Mouse (Mus musculus) embryonic facial prominence, embryonic 14.5 days (tissue): ENCODE measurements around the gene Aven. TPM values are rescaled to one million over a fixed set of nuclear protein-coding genes. Genes with fewer than 3 reads are reported as not detected.

ENCODE experiments used
- ATAC-seq: fragments of 200-750 bp; cut with Nextera tagmentation; 2 replicates; pipeline ENCODE4 v1.8.0; 2017; ENCODE audit warnings: low read depth, moderate number of reproducible peaks, moderate TSS enrichment
- DNase-seq: peaks from one replicate; pipeline ENCODE4 v3.0.0-alpha.2; 2015; ENCODE audit warnings: low spot score
- H3K27ac ChIP-seq: fragments of 300-500 bp; sonication (generic); replicated peaks from 2 replicates; pipeline ENCODE4 v1.5.1; 2014; ENCODE audit warnings: low read depth, mild to moderate bottlenecking, low read length, moderate library complexity
- H3K27me3 ChIP-seq: fragments of 300-500 bp; sonication (generic); replicated peaks from 2 replicates; pipeline ENCODE4 v1.6.1; 2014; ENCODE audit warnings: low read length; ENCODE audit not compliant: control insufficient read depth, insufficient read depth
- H3K36me3 ChIP-seq: fragments of 300-500 bp; sonication (generic); 2 replicates; pipeline ENCODE4 v1.6.1; 2014; ENCODE audit warnings: low read length, mixed read lengths; ENCODE audit not compliant: control insufficient read depth, insufficient read depth
- H3K4me1 ChIP-seq: fragments of 300-500 bp; sonication (generic); 2 replicates; pipeline ENCODE4 v1.6.1; 2014; ENCODE audit warnings: antibody characterized with exemption, low read length; ENCODE audit not compliant: control insufficient read depth, insufficient read depth
- H3K4me2 ChIP-seq: fragments of 300-500 bp; sonication (generic); 2 replicates; pipeline ENCODE4 v1.6.1; 2014; ENCODE audit warnings: low read depth, mild to moderate bottlenecking, low read length, moderate library complexity, mixed read lengths
- H3K4me3 ChIP-seq: fragments of 300-500 bp; sonication (generic); 2 replicates; pipeline ENCODE4 v1.5.1; 2014; ENCODE audit warnings: low read depth, mild to moderate bottlenecking, low read length
- H3K9ac ChIP-seq: fragments of 300-500 bp; sonication (generic); 2 replicates; pipeline ENCODE4 v1.6.1; 2014; ENCODE audit warnings: low read depth, mild to moderate bottlenecking, low read length, moderate library complexity, mixed read lengths
- H3K9me3 ChIP-seq: fragments of 300-500 bp; sonication (generic); 2 replicates; pipeline ENCODE4 v1.6.1; 2016; ENCODE audit warnings: low read length; ENCODE audit not compliant: control insufficient read depth
- WGBS: fragments of 180-500 bp; shearing (Covaris S2); extraction: QIAGEN DNeasy Blood & Tissue Kit; methylation state at CpG from one replicate; pipeline ENCODE4 v1.1.7; 2014; 5-methylcytosine and 5-hydroxymethylcytosine counted together
- polyA plus RNA-seq: library from polyadenylated mRNA; unstranded; fragments of >200 nt; fragmentation: Nextera tagmentation; extraction: Ambion mirVana; gene quantifications from 2 replicates; pipeline ENCODE4 v1.2.1, GENCODE M21; 2014

The Aven gene
- polyA plus RNA-seq, 1 experiment from 2014 or later = 6.1 TPM

- Histone ChIP-seq H3K27me3 (no peaks in the 10 kb centered on the region), H3K4me1 (no peaks in the 10 kb centered on the region), H3K4me2 (no peak overlapping the region), H3K36me3 (no peaks in the 10 kb centered on the region), H3K9me3 (no peaks in the 10 kb centered on the region), H3K27ac (no peak overlapping the region), H3K9ac (no peak overlapping the region), H3K4me3 (no peak overlapping the region)
- WGBS = 79% methylated on average over 3 of the region's 3 CpGs
- DNase-seq (no peak), ATAC-seq (no peak)
Measured at GRCm38 (mm10) chr2:112595807-112596206, 103.0 kb downstream of the Aven start.

DNA sequence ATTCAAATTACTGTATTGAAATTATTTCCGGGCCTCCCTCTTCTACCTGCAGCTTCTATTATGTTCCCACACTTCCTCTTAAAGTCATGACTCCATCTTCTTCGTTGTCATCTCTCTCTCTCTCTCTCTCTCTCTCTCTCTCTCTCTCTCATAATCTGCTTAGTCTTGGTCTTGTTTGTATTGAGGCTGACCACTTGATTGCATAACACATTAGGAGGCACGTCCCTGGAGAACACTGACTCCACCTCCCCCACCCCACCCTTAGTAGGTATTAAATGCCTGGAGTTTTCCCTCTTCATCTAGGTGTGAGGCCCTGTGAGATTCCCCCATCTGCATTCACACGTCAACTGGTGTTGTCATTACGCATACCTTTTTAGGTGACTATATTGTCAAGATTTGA, 103.7 kb downstream of the Aven start:
- ATAC-seq = no peak
- DNase-seq = no peak
- H3K4me3 ChIP-seq = no peak overlapping the region
- WGBS = 71% methylated on average over 5 of the region's 5 CpGs
- no peaks in the 10 kb centered on the region for H3K27me3 ChIP-seq
- H3K9ac ChIP-seq = no peak overlapping the region
- no peak overlapping the region for H3K4me2 ChIP-seq
- H3K36me3 ChIP-seq = no peaks in the 10 kb centered on the region
- no peaks in the 10 kb centered on the region for H3K4me1 ChIP-seq
- no peaks in the 10 kb centered on the region for H3K9me3 ChIP-seq
- no peak overlapping the region for H3K27ac ChIP-seq

DNA sequence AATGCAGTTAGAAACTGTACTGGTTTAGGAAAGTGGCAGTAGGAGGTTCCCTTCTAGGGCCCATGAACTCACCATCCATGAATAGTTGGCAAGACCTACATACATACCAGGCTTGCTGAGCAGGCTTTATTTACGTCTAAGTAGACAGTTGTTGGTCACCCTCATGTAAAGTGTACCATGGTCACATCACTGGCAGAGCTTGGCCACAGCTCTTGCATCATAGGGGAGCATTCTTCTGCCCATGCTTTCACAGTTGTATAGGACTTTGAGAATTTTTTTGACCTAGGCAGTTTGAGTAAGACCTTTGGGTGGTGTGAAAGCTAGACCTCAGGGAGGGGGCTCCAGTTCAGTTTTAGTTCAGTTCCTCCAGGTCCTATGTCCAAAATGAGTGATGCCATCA, 104.3 kb downstream of the Aven start:
- no peak for DNase-seq
- Histone ChIP-seq H3K4me1 (no peaks in the 10 kb centered on the region), H3K9ac (no peak overlapping the region), H3K36me3 (no peaks in the 10 kb centered on the region), H3K4me3 (no peak overlapping the region), H3K9me3 (no peaks in the 10 kb centered on the region), H3K4me2 (no peak overlapping the region), H3K27me3 (no peaks in the 10 kb centered on the region), H3K27ac (no peak overlapping the region)
- WGBS = 86% methylated on average over 1 of the region's 1 CpGs
- ATAC-seq = no peak

GRCm38 (mm10) chr2:112600222-112600621, 107.5 kb downstream of the Aven start:
- H3K9ac ChIP-seq = no peak overlapping the region
- DNase-seq = no peak
- H3K36me3 ChIP-seq = no peaks in the 10 kb centered on the region

GRCm38 (mm10) chr2:112602487-112602886, 109.7 kb downstream of the Aven start:
- 75% methylated on average over 8 of the region's 8 CpGs for WGBS
- Histone ChIP-seq H3K9ac (no peak overlapping the region), H3K27ac (no peak overlapping the region), H3K9me3 (no peaks in the 10 kb centered on the region), H3K4me3 (no peak overlapping the region), H3K36me3 (no peaks in the 10 kb centered on the region), H3K4me2 (no peak overlapping the region), H3K27me3 (no peaks in the 10 kb centered on the region), H3K4me1 (no peaks in the 10 kb centered on the region)
- ATAC-seq (no peak), DNase-seq (no peak)

More at GRCm38 (mm10) chr2:112600222-112600621, 107.5 kb downstream of the Aven start:
- H3K4me3 ChIP-seq = no peak overlapping the region
- no peaks in the 10 kb centered on the region for H3K27me3 ChIP-seq
- no peak for ATAC-seq
- no peaks in the 10 kb centered on the region for H3K4me1 ChIP-seq
- no peak overlapping the region for H3K27ac ChIP-seq
- H3K4me2 ChIP-seq = no peak overlapping the region
- WGBS = 64% methylated on average over 10 of the region's 10 CpGs
- H3K9me3 ChIP-seq = no peaks in the 10 kb centered on the region

- Histone ChIP-seq H3K4me3 (no peak overlapping the region), H3K27me3 (no peaks in the 10 kb centered on the region), H3K36me3 (no peaks in the 10 kb centered on the region), H3K9ac (no peak overlapping the region), H3K27ac (no peak overlapping the region), H3K4me1 (no peaks in the 10 kb centered on the region), H3K4me2 (no peak overlapping the region), H3K9me3 (no peaks in the 10 kb centered on the region)
- DNase-seq (no peak), ATAC-seq (no peak)
- 83% methylated on average over 3 of the region's 3 CpGs for WGBS
Measured at GRCm38 (mm10) chr2:112606536-112606935, 113.8 kb downstream of the Aven start.

GRCm38 (mm10) chr2:112612628-112613027, 119.9 kb downstream of the Aven start:
- Histone ChIP-seq H3K27ac (no peak overlapping the region), H3K4me1 (no peaks in the 10 kb centered on the region), H3K4me2 (no peak overlapping the region), H3K9me3 (no peaks in the 10 kb centered on the region), H3K4me3 (no peak overlapping the region), H3K36me3 (no peaks in the 10 kb centered on the region), H3K27me3 (no peaks in the 10 kb centered on the region), H3K9ac (no peak overlapping the region)
- DNase-seq (no peak), ATAC-seq (no peak)
- WGBS = 86% methylated on average over 3 of the region's 3 CpGs

- Histone ChIP-seq H3K27me3 (no peaks in the 10 kb centered on the region), H3K4me1 (no peaks in the 10 kb centered on the region), H3K9me3 (no peaks in the 10 kb centered on the region), H3K4me2 (no peak overlapping the region), H3K4me3 (no peak overlapping the region), H3K9ac (no peak overlapping the region), H3K27ac (no peak overlapping the region), H3K36me3 (no peaks in the 10 kb centered on the region)
- DNase-seq = no peak
- WGBS = 84% methylated on average over 7 of the region's 7 CpGs
- no peak for ATAC-seq
Measured at GRCm38 (mm10) chr2:112614375-112614774, 121.6 kb downstream of the Aven start.

DNA sequence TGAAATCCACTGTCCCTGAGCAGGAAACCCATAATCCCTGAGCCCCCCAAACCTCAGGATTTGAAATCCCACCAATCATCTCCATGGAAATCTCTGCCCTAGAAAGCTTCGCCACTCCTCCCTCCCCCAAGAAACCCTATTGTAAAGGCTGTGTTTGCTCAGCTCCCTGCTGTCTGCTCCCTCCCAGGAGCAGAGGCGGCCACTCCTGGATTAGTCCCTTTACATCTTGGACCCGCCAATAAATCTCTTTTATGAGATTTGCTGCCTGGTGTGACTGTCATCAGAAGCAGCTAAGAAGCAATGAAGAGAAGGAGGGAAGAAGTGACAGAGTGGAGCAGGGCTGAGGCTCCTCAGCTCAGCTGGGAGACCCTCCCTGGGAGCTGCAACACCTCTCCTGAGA, 124.4 kb downstream of the Aven start:
- WGBS = 47% methylated on average over 3 of the region's 3 CpGs
- no peaks in the 10 kb centered on the region for H3K4me1 ChIP-seq
- no peak overlapping the region for H3K4me2 ChIP-seq
- H3K36me3 ChIP-seq = no peaks in the 10 kb centered on the region
- H3K4me3 ChIP-seq = no peak overlapping the region
- no peaks in the 10 kb centered on the region for H3K9me3 ChIP-seq
- H3K9ac ChIP-seq = no peak overlapping the region
- no peak overlapping the region for H3K27ac ChIP-seq
- ATAC-seq (no peak), DNase-seq (no peak)
- no peaks in the 10 kb centered on the region for H3K27me3 ChIP-seq
